Mouse (Mus musculus): ENCODE data around the gene Tacc2. TPM values are rescaled to one million over a fixed set of nuclear protein-coding genes. Genes with fewer than 3 reads are reported as not detected.

The Tacc2 gene
- total and polyA plus RNA-seq, 3 experiments = 3.5 to 21.5 TPM; not detected in 1

- Histone ChIP-seq H3K4me1 (ENCODE audit: control insufficient read depth in 1 of 2, insufficient read depth in 2 of 2, low read length in 2 of 2) (no peaks in the 10 kb centered on the region; a peak in 1 of 4 replicates), H3K79me2 (ENCODE audit: control insufficient read depth, insufficient read depth, low read length, poor library complexity) (peaks cover 1% of the 10 kb centered on the region; the same call in 1 of the 2 replicates), H3K36me3 (ENCODE audit: control insufficient read depth in 1 of 2, insufficient read depth in 2 of 2, low read length in 2 of 2) (no peaks in the 10 kb centered on the region), H3K27me3 (ENCODE audit: control insufficient read depth in 1 of 2, insufficient read depth in 2 of 2, low read length in 2 of 2) (no peaks in the 10 kb centered on the region), H3K4me3 (ENCODE audit: control insufficient read depth in 1 of 2, insufficient read depth in 1 of 2, low read depth in 2 of 2, low read length in 2 of 2) (no peak overlapping the region), H3K9ac (ENCODE audit: control insufficient read depth, low read depth, low read length, poor library complexity, severe bottlenecking) (no peak overlapping the region), H3K9me3 (replicated peaks; ENCODE audit: insufficient read depth, low read length) (no peaks in the 10 kb centered on the region), H3K27ac (ENCODE audit: control insufficient read depth, low read depth, low read length) (no peak overlapping the region)
- no peak for DNase-seq (ENCODE audit: low read depth, low spot score)
- no peak for TF ChIP-seq POLR2A (IDR thresholded peaks at IDR 0.05; ENCODE audit: control insufficient read depth in 1 of 2, insufficient read depth in 1 of 2, low read depth in 1 of 2, low read length in 2 of 2, poor library complexity in 1 of 2)
- TF ChIP-seq CHD1 (IDR thresholded peaks at IDR 0.05; ENCODE audit: low read depth, low read length) = no peak
- no peak for TF ChIP-seq UBTF (IDR thresholded peaks at IDR 0.05; ENCODE audit: borderline replicate concordance, insufficient read depth, low read depth, low read length)
- TF ChIP-seq SMC3 (IDR thresholded peaks at IDR 0.05; ENCODE audit: low read depth, low read length) = no peak
- no peak for TF ChIP-seq MYC (IDR thresholded peaks at IDR 0.05; ENCODE audit: low read depth, low read length)
- TF ChIP-seq NRF1 (IDR thresholded peaks at IDR 0.05; ENCODE audit: insufficient read depth, low read depth, low read length, poor library complexity, severe bottlenecking) = no peak
- TF ChIP-seq KAT2A (conservative IDR thresholded peaks at IDR 0.05; ENCODE audit: low read depth, low read length) = no peak
- TF ChIP-seq GATA1 (IDR thresholded peaks at IDR 0.05; ENCODE audit: low read depth, low read length) = no peak
- TF ChIP-seq USF1 (IDR thresholded peaks at IDR 0.05; ENCODE audit: low read depth, low read length) = no peak
- no peak for TF ChIP-seq MEF2A (IDR thresholded peaks at IDR 0.05; ENCODE audit: extremely low read depth, insufficient replicate concordance, low read depth, low read length, poor library complexity, severe bottlenecking)
- no peak for TF ChIP-seq TBP (IDR thresholded peaks at IDR 0.05; ENCODE audit: low read depth, low read length)
- TF ChIP-seq E2F4 (IDR thresholded peaks at IDR 0.05; ENCODE audit: borderline replicate concordance, low read depth, low read length) = no peak
Observed at GRCm38 (mm10) chr7:130656965-130657364, 79.7 kb downstream of the Tacc2 start.

- Histone ChIP-seq H3K79me2 (ENCODE audit: control insufficient read depth, insufficient read depth, low read length, poor library complexity) (peaks cover 1% of the 10 kb centered on the region; the same call in 1 of the 2 replicates), H3K4me1 (ENCODE audit: control insufficient read depth in 1 of 2, insufficient read depth in 2 of 2, low read length in 2 of 2) (no peaks in the 10 kb centered on the region; a peak in 1 of 4 replicates), H3K27ac (ENCODE audit: control insufficient read depth, low read depth, low read length) (no peak overlapping the region), H3K4me3 (ENCODE audit: control insufficient read depth in 1 of 2, insufficient read depth in 1 of 2, low read depth in 2 of 2, low read length in 2 of 2) (no peak overlapping the region), H3K36me3 (ENCODE audit: control insufficient read depth in 1 of 2, insufficient read depth in 2 of 2, low read length in 2 of 2) (no peaks in the 10 kb centered on the region; a peak in 1 of 4 replicates), H3K9ac (ENCODE audit: control insufficient read depth, low read depth, low read length, poor library complexity, severe bottlenecking) (no peak overlapping the region), H3K9me3 (replicated peaks; ENCODE audit: insufficient read depth, low read length) (no peaks in the 10 kb centered on the region), H3K27me3 (ENCODE audit: control insufficient read depth in 1 of 2, insufficient read depth in 2 of 2, low read length in 2 of 2) (no peaks in the 10 kb centered on the region)
- no peak for DNase-seq (ENCODE audit: low read depth, low spot score)
- no peak for TF ChIP-seq MAX (IDR thresholded peaks at IDR 0.05; ENCODE audit: low read length)
- no peak for TF ChIP-seq MYB (IDR thresholded peaks at IDR 0.05; ENCODE audit: low read depth, low read length)
- TF ChIP-seq CHD2 (IDR thresholded peaks at IDR 0.05; ENCODE audit: low read length) = no peak
- TF ChIP-seq SMC3 (IDR thresholded peaks at IDR 0.05; ENCODE audit: low read depth, low read length) = no peak
- TF ChIP-seq TAL1 (IDR thresholded peaks at IDR 0.05; ENCODE audit: low read length) = no peak
- TF ChIP-seq ZNF384 (IDR thresholded peaks at IDR 0.05; ENCODE audit: low read depth, low read length) = no peak
- TF ChIP-seq ZKSCAN1 (IDR thresholded peaks at IDR 0.05; ENCODE audit: low read depth, low read length) = no peak
- no peak for TF ChIP-seq NELFE (IDR thresholded peaks at IDR 0.05; ENCODE audit: low read depth, low read length)
- no peak for TF ChIP-seq ELF1 (IDR thresholded peaks at IDR 0.05; ENCODE audit: low read depth, low read length)
- no peak for TF ChIP-seq UBTF (IDR thresholded peaks at IDR 0.05; ENCODE audit: borderline replicate concordance, insufficient read depth, low read depth, low read length)
Observed at GRCm38 (mm10) chr7:130657751-130658150, 80.5 kb downstream of the Tacc2 start.
